Mouse (Mus musculus): ENCODE data around the gene Coq8b. TPM values are rescaled to one million over a fixed set of nuclear protein-coding genes. Genes with fewer than 3 reads are reported as not detected.

Coq8b gene
- total RNA-seq, 2 experiments from 2014 or later = 2.5 to 3.1 TPM

DNA sequence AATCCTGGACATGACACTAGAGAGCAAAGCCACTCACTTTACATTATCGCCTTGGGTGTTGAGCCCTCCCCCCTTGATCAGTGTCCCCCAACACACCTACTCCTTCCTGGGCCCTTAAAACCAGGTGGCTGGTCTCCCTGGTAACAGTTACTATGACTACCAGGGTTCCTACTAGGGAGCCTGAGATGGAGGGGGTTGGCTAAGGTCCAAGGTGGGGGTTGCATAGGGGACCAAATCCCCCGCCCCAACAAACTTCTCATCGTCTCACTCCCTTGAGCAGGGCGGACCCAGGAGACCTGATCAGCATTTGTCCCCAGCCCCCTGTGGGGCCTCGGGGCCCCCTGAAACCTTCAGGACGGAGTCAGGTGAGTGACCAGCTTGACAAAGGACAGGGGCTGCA is 29.1 kb downstream of the Coq8b start:
- DNase-seq = no peak
- intact Hi-C loops (cut with DNase I) = no loop called here

DNA sequence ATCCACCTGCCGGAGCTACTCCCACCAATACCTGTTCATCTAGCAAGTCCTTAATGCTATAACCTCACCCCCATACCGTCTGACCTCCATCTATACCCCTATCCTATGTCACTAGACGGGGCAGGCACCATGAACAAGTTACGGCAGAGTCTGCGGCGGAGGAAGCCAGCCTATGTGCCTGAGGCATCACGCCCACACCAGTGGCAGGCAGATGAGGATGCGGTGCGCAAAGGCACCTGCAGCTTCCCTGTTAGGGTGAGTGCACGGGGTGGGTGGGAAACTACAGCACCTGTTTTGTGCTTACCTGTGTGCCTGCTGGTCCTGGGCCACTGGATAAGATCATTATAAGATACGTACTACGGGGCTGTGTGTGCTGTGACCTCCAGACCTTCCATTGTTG is 31.9 kb downstream of the Coq8b start:
- intact Hi-C loops (cut with DNase I) = no loop called here
- no peak for DNase-seq

DNA sequence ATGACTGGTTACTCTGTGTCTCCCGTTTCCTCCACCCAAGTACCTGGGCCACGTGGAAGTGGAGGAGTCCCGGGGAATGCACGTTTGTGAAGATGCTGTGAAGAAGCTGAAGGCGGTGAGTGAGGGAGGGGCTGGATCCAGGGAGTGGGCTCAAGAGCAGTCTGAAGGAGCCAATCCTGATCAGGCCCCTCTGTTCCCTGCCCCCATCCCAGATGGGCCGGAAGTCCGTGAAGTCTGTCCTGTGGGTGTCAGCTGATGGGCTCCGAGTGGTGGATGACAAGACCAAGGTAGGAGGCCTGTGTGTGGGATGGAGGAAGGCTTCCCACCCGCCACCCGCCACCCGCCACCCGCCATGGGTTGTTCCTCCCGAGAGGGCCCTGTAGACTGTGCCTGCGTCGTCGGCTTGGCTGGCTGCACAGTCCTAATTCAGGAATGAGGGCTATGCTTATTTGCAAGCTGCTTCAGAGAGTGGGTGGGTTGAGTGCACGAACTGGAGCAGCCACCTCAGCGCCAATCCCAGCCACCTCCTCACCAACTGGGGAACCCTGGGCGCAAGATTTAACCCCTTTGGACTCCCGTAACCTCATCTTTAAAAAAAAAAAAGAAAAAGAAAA is 33.8 kb downstream of the Coq8b start:
- DNase-seq = no peak
- intact Hi-C loops (cut with DNase I) = no loop called here

DNA sequence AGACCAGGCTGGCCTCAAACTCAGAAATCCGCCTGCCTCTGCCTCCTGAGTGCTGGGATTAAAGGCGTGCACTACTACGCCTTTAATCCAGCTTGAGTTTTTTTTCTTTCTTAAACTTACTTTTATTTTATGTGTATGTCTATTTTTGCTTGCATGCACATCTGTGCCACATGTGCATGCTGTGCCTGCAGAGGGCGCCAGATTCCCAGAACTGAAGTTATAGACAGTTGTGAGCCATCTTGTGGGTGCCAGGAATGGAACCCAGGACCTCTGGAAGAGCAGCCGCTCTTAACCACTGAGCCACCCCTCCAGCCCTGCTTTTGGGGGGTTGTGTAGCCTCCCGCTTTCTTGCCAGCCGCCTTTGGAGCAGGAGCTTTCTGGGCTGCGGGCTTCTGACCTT is 38.6 kb downstream of the Coq8b start:
- intact Hi-C loops (cut with DNase I) = no loop called here
- DNase-seq = no peak

DNA sequence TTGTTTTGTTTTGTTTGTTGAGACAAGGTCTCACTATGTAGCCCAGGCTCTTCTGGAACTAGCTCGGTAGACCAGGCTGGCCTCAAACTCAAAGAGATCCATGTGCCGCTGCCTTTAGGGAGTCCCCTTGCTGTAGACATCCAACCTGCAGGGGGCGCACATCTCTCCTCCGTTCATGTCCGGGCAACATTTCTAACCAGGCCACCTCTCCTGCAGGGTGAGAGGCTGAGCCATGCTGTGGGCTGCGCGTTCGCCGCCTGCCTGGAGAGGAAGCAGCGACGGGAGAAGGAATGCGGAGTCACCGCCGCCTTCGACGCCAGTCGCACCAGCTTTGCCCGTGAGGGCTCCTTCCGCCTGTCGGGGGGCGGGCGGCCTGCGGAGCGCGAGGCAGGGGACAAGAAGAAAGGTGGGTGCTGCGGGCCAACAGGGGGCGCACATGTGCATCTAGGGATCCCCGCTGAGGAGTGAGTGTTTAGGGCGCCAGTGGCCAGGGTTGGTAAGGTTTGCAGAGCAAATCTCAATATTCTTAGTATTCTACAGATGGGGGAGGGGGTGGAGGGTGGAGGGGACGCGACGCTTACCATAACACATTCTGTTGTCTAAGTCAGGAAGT is 41.0 kb downstream of the Coq8b start:
- DNase-seq = no peak
- intact Hi-C loops (cut with DNase I) = no loop called here

DNA sequence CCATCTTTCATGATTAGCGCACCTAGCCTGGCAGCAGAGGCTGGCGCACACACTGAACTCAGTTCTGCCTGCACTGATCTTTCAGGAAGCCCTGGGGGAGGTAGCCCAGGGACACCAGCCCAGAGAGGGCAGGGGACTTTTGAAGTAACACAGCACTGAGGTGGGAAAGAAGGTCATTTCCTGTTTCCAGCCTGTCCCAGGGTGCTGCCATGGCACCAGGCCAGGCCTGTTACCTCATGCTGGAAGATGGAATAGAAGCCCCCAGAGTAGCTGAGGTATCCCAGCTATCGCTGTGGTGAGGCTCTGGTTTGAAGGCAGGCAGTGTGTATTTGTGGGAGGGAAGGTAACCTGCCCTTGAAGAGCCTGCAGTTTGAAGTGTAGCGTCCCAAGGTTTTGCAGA is 42.1 kb downstream of the Coq8b start:
- intact Hi-C loops (cut with DNase I) = no loop called here
- no peak for DNase-seq

DNA sequence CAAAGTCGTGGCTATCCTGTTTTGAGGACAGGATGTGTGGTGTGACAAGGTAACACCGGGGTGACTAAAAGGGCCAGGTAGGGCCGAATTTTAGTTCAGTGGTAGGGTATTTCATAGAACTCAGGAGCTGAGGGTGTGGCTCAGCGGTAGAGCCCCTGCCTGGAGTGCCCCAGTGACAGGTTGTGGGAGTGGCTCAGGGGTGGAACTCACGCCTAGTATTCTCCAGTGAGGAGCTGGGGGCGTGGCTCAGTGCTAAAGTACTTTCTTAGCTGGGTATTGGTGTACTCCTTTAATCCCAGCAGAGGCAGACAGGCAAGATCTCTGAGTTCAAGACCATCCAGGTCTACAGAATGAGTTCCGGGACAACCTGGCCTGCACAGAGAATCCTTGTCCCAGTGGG is 43.2 kb downstream of the Coq8b start:
- no peak for DNase-seq
- intact Hi-C loops (cut with DNase I) = no loop called here

DNA sequence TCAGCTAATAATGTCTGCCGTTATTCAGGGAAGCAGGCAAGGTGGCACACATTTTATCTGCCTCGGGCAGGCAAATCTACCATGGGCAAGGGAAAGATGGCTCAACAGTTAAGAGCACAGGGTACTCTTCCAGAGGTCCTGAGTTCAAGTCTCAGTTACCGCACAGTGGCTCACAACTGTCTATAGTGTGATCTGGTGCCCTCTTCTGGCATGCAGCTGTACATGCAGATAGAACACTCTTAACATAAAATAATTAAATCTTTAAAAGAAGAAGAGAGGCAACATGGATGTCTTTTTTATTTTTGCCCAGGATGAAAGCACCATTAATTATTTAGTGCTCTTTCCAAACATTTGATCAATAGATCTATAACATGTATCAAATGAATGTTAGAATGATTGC is 44.4 kb downstream of the Coq8b start:
- intact Hi-C loops (cut with DNase I) = no loop called here
- DNase-seq = no peak

DNA sequence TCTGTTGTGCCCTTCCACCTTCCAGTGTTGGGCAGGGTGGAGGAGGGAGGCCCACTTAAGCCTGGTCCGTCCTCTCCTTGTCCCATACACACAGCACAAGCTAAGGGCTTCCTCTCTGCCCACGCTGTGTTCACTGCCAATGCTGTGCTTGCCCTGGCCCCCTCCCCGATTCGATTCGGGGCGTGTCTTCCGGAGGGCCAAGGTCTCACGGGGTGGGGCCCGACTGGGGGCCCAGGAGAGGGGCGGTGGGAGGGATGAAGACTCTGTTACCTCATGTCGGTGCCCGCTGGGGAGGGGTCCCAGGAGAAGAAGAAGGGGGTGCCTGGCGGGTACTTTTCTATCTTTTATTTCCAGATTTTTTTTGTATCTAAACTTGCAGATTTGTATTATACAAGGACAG is 48.9 kb downstream of the Coq8b start:
- DNase-seq = no peak

DNA sequence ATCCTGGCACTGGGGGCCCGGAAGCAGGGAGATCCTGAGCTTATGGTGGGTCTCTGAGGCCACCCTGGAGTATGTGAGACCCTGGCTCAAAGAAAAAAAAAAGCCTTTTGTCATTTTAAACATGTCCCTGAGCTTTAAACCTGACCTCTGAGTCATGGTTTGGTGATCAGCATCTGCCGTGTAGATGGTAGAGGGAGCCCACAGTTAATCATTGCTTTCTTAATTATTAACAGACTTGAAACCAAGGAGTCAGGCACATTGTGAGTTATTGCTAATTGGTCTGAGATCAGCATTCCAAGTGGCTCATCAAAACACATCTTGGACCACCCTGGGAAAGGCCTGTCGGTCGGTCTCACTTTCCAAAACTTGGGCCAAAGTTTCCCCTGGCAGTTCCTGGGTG is 49.4 kb downstream of the Coq8b start:
- no peak for DNase-seq
- intact Hi-C loops (cut with DNase I) = no loop called here

More for the DNA sequence above, 48.9 kb downstream of the Coq8b start:
- intact Hi-C loops (cut with DNase I) = no loop called here

DNA sequence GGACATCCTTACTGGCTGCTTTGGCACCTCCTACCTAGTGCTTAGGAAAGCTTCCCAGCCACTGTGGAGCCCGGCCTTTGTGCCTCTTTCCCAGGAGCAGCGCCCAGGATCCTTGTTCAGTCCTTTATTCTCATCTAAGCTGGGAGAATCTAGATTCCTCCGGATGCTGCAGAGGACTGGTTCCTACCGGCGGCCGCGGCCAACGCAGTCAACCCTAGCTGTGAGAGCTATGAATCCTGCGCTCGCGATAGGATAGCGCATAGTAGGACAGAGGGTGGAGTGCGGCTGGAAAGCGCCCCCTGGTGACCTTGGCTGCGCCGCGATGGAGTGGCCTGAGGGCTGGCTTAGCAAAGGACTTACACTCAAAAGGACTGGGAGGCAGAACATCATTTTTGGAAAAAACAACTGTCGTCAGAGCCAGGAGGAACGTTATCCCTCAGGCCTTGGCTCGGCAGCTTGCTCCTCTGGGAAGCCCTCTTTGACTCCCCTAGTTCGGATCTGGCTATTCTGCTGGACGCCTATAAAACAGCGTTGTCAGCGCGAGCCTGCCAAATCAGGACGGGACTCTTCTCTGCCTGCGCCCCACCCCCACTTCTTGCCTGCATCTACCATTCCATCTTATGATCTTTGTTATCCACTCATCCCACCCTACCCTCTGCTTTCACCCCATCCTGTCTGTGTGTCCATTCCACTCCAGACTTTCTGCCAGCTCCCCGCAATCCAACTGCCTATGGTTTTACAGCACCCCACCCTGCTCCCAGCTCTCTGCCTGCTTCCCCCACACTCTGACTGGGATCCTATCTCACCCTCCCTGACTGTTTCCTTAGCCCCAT is 52.3 kb downstream of the Coq8b start:
- intact Hi-C loops (cut with DNase I) = loop anchor here (2.0 kb wide), 1 partner anchor 150 kb away; no protein-coding TSS in a partner anchor
- peak; percentile 64 to 71 for DNase-seq

DNA sequence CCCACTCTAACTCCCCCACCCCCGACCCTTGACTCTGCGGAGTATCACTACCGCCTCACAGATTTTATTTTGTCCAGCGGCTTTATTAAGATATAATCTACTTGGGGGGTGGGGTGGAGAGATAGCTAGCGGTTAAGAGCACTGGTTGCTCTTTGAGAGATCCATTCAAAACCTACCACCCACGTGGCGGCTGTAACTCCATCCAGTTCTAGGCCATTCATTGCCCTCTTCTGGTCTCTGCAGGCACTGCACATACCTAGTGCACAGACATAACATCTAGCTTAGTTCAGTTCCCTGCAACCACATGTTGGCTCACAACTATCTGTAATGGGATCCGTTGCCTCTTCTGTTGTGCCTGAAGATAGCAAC is 52.9 kb downstream of the Coq8b start:
- peak; percentile 45 to 53 for DNase-seq
- intact Hi-C loops (cut with DNase I) = loop anchor here (2.0 kb wide), 1 partner anchor 151 kb away; no protein-coding TSS in a partner anchor

DNA sequence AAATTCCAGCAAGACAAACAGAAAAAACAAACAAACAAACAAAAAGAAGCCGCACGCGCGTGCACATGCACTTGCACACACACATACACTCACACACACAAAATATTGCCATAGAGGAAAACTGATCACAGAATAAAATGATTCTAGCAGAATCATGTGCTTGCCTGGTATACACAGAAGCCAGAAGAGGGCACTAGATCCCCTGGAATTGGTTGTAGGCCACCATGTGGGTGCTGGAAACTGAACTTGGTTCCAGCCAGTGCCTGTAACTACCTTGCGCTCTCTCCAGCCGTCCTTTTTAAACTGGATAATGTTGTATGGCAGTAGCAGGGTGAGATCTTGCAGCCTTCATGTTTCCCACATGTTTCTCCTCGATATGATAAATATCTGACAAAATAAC is 55.9 kb downstream of the Coq8b start:
- intact Hi-C loops (cut with DNase I) = no loop called here
- DNase-seq = no peak

DNA sequence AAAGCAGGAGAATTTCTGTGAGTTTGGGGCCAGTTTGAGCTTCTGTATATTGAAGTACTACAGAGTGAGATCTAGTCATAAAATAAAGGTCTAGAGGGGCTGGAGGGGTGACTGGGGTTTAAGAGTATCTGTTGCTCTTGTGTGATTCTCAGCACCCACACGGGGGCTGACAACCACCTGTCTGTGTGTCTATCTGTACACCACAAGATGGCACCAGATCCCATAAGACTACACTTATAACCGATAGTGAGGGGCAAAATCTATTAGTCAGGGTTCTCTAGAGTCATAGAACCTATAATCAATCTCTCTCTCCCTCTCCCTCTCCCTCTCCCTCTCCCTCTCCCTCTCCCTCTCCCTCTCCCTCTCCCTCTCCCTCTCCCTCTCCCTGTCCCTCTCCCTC is 57.7 kb downstream of the Coq8b start:
- DNase-seq = no peak
- intact Hi-C loops (cut with DNase I) = no loop called here

DNA sequence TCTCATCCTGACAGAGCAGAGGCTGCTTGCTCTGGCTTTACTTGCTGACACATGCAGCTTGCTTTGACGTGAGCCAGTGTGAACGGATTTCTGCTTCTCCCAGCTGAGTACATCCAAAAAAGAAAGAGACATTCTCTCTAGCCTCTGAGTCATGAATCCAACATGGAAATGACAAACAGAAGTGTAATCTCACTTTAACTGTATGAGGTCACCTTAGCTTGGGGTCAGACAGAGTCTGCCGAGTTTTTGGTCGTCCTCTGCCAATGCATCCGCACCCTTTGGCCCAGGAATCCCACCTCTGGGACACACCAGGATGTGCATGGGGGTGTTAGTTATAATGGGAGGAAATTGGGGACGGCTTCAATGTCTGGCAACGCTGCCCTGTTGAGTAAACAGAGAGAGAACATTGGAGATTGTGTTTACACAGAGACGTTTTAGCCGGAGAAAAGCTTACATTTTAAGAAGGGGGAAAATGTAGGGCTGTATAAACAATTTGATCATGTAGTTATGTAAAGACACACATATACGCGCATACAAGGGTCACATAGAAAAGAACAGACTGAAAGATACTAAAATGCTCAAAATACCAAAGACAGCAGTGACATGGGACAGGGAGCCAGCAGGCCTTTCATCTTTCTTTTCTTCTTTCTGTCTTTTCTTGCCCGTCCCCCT is 59.1 kb downstream of the Coq8b start:
- peak; percentile 60 to 76 for DNase-seq
- intact Hi-C loops (cut with DNase I) = no loop called here

DNA sequence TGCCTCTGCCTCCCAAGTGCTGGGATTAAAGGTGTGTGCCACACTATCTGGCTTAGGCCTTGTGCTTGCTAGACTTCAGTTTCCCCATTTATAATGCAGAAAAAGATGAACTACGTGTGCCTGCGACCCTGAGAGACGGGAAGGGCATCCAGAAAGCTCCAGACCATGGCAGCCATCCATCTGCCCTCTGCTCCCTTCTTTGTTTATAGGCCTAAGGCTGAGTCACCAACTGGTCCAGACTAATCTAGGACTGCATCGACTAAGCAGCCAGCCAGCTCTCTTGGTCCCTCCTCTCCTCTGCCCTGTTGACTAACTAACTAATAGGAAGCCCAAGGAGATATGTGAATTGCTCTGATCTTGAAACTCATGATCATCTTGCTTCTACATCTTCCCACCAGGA is 63.1 kb downstream of the Coq8b start:
- intact Hi-C loops (cut with DNase I) = no loop called here
- no peak for DNase-seq

DNA sequence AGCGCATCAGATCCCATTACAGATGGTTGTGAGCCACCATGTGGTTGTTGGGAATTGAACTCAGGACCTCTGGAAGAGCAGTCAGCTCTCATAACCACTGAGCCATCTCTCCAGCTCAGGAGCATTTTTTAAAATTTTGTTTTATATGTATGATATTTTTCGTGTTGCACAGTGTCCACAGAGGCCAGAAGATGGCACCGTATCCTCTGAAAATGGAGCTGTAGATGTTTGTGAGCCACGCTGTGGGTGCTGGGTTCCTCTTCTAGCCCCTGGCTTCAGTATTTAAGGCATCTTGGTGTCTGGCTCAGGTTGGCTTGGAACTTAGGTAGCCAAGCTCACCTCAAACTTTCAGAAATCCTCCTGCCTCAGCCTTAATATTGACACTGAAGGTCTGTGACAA is 63.7 kb downstream of the Coq8b start:
- intact Hi-C loops (cut with DNase I) = no loop called here
- no peak for DNase-seq

DNA sequence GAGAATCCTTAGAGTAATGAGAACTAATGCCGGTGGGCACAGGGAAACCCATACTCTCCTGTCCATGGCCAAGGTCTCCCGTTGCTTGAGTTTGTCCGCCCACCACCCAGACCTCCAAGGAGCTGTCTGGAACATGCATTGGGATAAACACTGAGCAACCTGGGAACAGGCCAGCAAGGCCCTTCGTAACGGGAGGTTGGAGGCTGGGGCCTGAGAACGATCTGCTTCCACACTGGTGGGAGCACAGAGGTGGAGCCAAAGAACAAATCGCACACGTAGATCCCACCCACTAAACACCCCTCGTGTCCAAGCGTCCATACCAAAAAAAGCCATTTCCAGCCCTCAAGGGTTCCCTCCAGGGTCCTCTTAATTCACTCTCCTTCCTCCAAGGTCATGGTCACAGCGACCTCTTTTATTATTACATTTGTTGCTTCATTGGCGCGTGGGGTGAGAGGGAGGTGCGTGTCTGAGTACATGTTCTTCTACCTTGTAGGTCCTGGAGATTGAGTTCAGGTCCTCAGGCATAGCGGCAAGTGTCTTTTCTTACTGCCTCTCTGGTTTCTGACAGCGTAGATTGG is 65.3 kb downstream of the Coq8b start:
- intact Hi-C loops (cut with DNase I) = no loop called here
- DNase-seq = no peak

DNA sequence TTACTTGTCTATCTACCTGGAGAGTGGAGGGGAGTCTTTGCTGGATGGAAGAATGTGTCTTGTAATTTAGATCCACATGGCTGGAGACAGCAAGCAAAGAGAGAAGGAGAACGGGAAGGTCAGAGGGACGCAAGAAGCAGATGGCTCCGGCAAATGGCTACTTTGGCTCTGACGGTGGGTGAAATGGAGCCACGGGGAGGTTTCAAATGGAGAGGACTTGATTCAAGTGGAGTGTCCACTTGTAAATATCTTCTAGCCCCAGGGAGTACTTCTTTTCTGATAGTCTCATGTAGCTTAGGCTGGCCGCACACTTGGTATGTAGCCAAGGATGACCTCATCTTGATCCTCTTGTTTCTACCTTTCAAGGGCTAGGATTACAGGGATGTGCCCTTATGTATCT is 66.0 kb downstream of the Coq8b start:
- intact Hi-C loops (cut with DNase I) = no loop called here
- DNase-seq = no peak

DNA sequence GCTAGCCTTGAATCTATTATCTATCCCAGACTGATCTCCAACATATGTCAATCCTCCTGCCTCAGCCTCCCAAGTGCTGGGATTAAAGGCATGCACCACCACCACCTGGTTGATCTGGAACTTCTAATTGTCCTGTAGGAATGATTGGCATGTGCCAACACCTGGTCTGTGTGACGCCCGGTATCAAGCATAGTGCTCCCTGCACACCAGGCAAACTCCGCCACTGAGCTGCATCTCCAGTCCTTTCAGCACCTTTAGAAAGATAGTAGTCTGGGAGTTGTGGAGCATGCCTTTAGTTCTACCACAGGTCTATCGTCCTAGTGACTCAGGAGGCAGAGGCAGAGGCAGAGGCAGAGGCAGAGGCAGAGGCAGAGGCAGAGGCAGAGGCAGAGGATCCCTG is 67.5 kb downstream of the Coq8b start:
- DNase-seq = no peak
- intact Hi-C loops (cut with DNase I) = no loop called here

DNA sequence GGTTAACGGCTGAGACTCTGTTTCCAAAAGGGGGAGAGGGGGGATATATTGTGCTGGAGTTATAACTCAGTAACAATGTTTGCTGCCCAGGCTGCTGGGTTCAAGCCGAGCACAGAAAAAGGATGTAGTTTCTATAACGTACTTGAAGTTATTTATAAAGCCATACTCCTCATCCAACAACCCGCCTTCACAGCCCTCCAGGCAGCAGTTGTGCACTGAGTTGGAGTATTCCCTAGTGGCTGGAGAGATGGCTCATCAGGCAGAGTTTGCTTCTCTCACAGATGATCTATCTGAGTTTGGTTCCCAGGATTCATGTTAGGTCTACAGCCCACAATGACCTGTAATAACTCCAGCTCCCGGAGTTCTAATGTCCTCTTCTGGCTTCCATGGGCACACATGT is 68.0 kb downstream of the Coq8b start:
- DNase-seq = no peak
- intact Hi-C loops (cut with DNase I) = no loop called here

Measured in gastrocnemius, postnatal 36 days (tissue).